Mouse (Mus musculus): ENCODE measurements around the gene Atp6v0e2. TPM values are rescaled to one million over a fixed set of nuclear protein-coding genes. Genes with fewer than 3 reads are reported as not detected.

Atp6v0e2 gene
- total RNA-seq, 2 experiments from 2014 or later, result not detected

DNA sequence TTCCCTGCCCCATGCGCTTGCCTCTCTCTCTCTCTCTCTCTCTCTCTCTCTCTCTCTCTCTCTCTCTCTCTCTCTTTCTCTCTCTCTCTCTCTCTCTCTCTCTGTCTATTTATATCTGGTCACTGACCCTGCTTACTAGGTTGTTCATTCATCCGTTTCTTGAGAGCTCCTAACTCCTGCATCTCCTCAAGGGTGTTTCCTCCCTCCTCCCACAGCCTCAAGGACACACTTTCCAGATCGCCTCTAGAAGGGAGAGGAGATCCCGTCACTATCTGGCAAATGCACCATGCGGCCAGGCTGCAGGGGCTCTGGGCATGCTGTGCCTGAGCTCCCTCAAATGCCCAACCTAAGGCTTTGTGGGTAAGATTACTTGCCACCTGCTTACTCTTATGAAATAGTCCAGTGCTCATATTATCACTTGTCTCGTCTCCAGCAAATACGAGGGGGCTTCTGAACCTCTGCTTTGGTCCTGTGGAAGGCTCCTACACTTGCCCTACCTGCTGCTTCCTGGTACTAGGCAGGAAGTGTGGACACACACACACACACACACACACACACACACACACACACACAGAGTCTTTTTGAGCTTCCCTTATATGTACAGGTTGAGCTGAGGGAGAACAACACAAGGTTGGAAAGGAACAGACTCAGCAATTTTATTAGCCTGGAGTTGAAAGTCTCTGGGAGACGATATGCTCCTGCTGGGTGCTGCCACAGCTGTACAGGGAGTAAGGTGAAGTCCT is 31.8 kb downstream of the Atp6v0e2 start:
- no peak for ATAC-seq (replicated peaks; ENCODE audit: poor library complexity, severe bottlenecking)

DNA sequence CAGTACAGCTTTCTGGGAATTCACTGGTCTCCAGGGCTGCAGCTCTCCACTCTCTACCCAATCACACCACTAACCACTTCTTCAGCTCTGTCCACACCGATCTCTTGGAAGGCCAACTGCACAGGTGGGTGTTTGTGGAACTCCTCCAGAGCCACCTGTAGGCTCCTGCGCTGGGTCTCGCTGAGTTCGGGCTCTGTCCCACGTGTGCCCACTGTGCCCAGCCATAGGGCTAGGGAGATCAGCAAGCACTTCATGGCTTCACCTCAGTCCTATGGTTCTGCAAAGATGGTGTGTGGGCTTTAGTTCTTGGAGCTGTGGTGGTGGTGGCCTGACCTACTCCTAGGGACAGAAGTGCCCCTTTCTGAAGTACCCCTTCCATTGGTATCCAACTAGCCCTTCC is 34.6 kb downstream of the Atp6v0e2 start:
- no peak for ATAC-seq (replicated peaks; ENCODE audit: poor library complexity, severe bottlenecking)

DNA sequence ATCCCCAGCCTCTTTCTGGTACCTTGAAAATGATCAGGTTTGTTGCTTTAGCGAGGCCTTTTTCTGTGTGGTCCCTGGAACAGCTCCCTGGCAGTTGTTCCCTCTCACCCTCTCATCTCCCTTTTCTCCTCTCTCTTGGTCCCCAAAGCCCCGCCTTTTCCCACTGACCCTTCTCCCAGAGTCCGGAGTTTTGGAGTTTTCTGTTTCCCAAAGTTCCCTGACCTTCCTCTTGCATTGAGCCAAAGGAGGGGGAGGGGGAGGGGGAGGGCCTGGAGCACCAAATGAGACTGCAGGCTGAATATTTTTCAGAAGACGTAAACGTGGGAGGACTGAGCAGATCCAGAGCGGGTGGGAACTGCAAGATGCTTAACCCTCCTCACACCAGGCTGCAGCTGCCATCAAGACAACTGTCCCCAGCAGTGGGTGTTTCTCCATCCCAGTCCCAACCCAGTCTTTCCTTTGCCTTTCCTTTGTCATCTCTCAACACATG is 35.2 kb downstream of the Atp6v0e2 start, which contains the start of gene Rarres2:
TSS of gene Rarres2 (minus strand) at position 218 of the 490 bp plus-strand sequence.
- ATAC-seq (replicated peaks; ENCODE audit: poor library complexity, severe bottlenecking), result no peak

DNA sequence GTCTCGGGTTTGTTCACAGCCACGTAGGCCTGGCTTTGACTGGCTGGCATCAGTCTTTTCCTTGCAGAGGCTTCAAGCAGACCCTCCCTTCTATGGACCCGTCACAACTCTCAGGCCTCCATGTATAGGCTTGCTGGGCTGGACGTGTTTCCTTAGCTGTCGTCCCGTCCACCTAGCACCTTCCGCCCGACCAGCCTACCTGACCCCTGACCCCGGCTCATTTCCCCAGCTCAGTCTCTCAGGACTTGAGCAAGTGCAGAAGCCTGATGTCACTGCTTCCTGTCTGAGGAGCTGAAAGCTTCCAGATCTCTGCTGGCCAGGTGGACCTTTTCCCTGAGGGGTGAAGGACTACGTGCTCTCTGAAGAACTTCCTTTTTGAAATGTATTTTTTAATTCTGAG is 35.9 kb downstream of the Atp6v0e2 start:
- ATAC-seq (replicated peaks; ENCODE audit: poor library complexity, severe bottlenecking), result 0 out of 2 replicates have a peak, but pooled peaks have one; percentile 14

DNA sequence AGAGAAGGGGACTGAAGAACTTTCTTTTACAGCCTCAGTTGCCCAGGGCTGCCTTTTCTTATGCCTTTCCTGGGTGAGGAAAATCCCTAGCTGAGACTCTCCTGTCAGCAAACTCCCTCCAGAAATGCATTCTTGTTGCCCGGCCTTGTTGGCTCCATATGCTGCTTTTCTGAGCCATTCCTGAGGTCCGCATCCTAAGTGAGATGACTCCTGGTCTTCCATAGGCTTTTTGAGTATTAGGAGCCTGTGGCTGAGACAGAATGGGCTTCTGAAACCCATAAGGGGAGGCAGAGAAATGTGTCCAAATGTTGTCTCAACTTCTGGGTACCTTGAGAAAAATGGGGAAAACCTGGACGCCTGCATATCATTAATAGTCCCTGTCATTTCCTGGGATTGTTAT is 36.6 kb downstream of the Atp6v0e2 start:
- no peak for ATAC-seq (replicated peaks; ENCODE audit: poor library complexity, severe bottlenecking)

DNA sequence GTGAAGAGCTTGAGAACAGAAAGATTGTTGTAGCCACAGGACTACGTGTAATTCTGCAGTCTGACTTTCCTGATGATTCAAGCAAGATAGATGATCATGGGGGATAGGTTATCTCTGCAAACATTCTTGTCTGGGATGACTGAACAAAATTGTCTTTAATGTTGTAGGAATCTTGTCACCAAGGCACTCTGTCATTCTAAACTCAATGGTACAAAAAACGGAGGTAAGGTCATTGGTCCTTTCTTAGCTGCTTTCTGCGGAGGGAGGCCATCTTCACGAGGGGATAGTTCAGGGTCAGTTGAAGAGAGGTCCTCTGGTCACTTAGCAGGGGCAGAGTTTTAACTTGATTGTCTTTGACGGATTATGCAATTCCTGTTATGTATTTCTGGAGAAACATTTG is 41.3 kb downstream of the Atp6v0e2 start:
- ATAC-seq (replicated peaks; ENCODE audit: poor library complexity, severe bottlenecking), result no peak

DNA sequence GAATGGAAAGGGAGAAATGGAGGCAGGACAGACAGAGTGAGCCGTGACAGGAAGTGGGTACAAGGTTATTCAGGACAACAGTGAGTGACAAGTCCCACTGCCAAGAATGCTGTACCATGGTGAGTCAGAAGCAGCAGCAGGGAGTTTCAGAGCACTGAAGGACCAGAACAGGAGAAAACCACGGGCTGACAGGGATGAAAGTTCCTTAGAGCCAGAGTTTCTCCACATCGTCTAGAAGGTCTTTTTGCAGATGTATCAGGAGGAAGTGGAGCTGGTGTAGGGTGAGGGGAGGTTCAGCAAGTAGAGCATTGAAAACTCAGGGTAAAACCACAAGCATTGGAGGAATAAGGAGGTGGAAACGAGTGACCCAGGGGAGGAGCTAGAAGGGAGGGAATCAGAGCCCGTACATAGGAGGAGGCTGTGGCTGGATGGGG is 41.8 kb downstream of the Atp6v0e2 start:
- ATAC-seq (replicated peaks; ENCODE audit: poor library complexity, severe bottlenecking), result peak; percentile 85

DNA sequence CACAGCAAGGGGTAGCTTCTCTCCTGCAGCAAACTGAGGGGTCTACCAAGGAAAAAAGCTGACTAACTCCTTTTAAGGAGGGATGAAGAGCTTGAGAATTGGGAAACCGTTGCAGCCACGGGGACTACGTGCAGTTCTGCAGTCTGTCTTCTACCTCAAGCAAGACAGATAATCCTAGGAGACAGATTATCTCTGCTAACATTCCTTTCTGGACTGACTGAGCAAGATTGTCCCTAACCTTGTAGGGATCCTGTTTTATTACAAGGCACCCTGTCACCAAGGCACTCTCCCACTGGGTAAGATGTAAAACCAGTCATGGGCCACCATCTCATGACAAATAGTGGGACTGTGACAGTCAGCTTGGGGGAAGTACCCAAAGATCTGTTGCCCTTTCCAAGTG is 43.8 kb downstream of the Atp6v0e2 start:
- ATAC-seq (replicated peaks; ENCODE audit: poor library complexity, severe bottlenecking), result no peak

DNA sequence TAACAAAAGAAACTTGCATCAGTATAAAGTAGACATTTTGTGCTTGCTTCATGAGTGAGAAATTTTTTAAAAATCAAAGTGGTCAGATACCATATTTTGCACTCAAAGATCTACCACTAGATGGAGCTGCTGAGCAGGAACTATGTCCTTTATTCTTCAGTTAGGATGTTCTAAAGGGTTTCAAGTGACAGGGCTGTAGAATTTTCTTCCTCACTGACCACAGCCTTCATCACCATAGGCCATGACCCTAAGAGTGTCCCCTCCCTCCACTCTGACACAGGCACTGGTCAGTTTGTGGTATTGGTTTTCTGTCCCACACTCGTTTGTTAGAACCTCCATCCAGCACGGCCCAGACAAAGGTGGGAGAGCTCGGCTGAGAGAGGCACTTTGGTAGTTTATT is 44.6 kb downstream of the Atp6v0e2 start:
- ATAC-seq (replicated peaks; ENCODE audit: poor library complexity, severe bottlenecking), result peak; percentile 48; the same call in 1 of the 2 replicates

DNA sequence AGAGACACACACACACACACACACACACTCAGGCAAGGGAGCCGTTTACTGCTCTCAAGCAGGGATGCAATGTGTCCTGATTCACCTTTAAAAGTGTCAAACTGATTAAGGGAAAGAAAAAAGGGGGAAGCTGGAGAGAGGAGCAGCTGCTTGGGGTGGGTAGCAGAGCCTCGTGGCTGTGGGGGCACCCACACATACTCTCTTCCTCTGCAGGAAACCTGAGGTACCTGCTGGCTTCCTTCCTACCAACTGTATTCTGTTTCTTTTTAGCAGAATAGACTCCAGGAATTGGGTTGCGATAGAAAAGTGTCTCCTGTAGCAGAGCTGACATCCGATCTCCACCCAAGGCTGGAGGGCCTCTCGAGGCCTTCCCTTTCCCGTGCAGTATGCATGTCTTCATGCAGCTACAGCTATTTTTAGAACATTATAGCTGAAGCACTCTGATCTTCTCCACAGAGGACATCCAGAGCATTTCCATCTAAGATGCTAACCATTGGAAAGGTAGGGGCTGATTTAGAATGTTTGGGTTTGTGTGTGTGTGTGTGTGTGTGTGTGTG is 51.9 kb downstream of the Atp6v0e2 start, which contains the start of gene Gm45021:
TSS of gene Gm45021 (plus strand) at position 417 of the 557 bp plus-strand sequence.
- ATAC-seq (replicated peaks; ENCODE audit: poor library complexity, severe bottlenecking), result 0 out of 2 replicates have a peak, but pooled peaks have one; percentile 5

Other genes with a start within 250 kb of the Atp6v0e2 start
- gene Krba1, start 142.0 kb upstream of the Atp6v0e2 start, total RNA-seq (2014; fragmentation: Nextera tagmentation), result 2.7 and 6.7 TPM in 2 replicates
- gene Krba1, start 142.0 kb upstream of the Atp6v0e2 start, total RNA-seq (2017), result 0.98 and 1.8 TPM in 2 replicates
- 3.0 and 6.3 TPM in 2 replicates for gene Zfp467, start 91.8 kb upstream of the Atp6v0e2 start, total RNA-seq (2014; fragmentation: Nextera tagmentation)
- 0.57 and 3.1 TPM in 2 replicates for gene Zfp467, start 91.8 kb upstream of the Atp6v0e2 start, total RNA-seq (2017)
- not detected in 2 replicates for gene Sspo, start 89.4 kb upstream of the Atp6v0e2 start, total RNA-seq (2014; fragmentation: Nextera tagmentation)
- not detected in 2 replicates for gene Sspo, start 89.4 kb upstream of the Atp6v0e2 start, total RNA-seq (2017)
- 11.3 and 12.5 TPM in 2 replicates for gene Lrrc61, start 17.2 kb downstream of the Atp6v0e2 start, total RNA-seq (2014; fragmentation: Nextera tagmentation)
- gene Lrrc61, start 17.2 kb downstream of the Atp6v0e2 start, total RNA-seq (2017), result 5.4 and 7.3 TPM in 2 replicates
- not detected in 2 replicates for gene Rarres2, start 35.2 kb downstream of the Atp6v0e2 start, total RNA-seq (2014; fragmentation: Nextera tagmentation)
- gene Rarres2, start 35.2 kb downstream of the Atp6v0e2 start, total RNA-seq (2017), result not detected in 2 replicates
- gene Gm45021, start 52.0 kb downstream of the Atp6v0e2 start, total RNA-seq (2014; fragmentation: Nextera tagmentation), result not detected in 2 replicates
- not detected in 2 replicates for gene Gm45021, start 52.0 kb downstream of the Atp6v0e2 start, total RNA-seq (2017)
- gene Repin1, start 56.3 kb downstream of the Atp6v0e2 start, total RNA-seq (2014; fragmentation: Nextera tagmentation), result 15.2 and 18.8 TPM in 2 replicates
- gene Repin1, start 56.3 kb downstream of the Atp6v0e2 start, total RNA-seq (2017), result 10.6 and 12.0 TPM in 2 replicates
- gene Gm44965, start 56.3 kb downstream of the Atp6v0e2 start, total RNA-seq (2014; fragmentation: Nextera tagmentation), result not detected in 2 replicates
- gene Gm44965, start 56.3 kb downstream of the Atp6v0e2 start, total RNA-seq (2017), result not detected in 2 replicates
- 2.2 TPM in 1 of 2 replicates, not detected in the other for gene Zfp775, start 64.4 kb downstream of the Atp6v0e2 start, total RNA-seq (2014; fragmentation: Nextera tagmentation)
- gene Zfp775, start 64.4 kb downstream of the Atp6v0e2 start, total RNA-seq (2017), result 0.99 and 1.7 TPM in 2 replicates
- 1.3 TPM in 1 of 2 replicates, not detected in the other for gene AI854703, start 89.1 kb downstream of the Atp6v0e2 start, total RNA-seq (2014; fragmentation: Nextera tagmentation)
- gene AI854703, start 89.1 kb downstream of the Atp6v0e2 start, total RNA-seq (2017), result 0.05 and 0.13 TPM in 2 replicates
- not detected in 2 replicates for gene Gimap8, start 109.6 kb downstream of the Atp6v0e2 start, total RNA-seq (2014; fragmentation: Nextera tagmentation)
- gene Gimap8, start 109.6 kb downstream of the Atp6v0e2 start, total RNA-seq (2017), result 0.34 and 0.72 TPM in 2 replicates
- gene Gimap9, start 138.5 kb downstream of the Atp6v0e2 start, total RNA-seq (2014; fragmentation: Nextera tagmentation), result 8.3 and 10.3 TPM in 2 replicates
- 9.4 and 16.1 TPM in 2 replicates for gene Gimap9, start 138.5 kb downstream of the Atp6v0e2 start, total RNA-seq (2017)
- gene Gimap4, start 146.9 kb downstream of the Atp6v0e2 start, total RNA-seq (2014; fragmentation: Nextera tagmentation), result not detected in 2 replicates
- 0.60 and 1.3 TPM in 2 replicates for gene Gimap4, start 146.9 kb downstream of the Atp6v0e2 start, total RNA-seq (2017)
- 0.58 and 1.4 TPM in 2 replicates for gene Gimap6, start 170.6 kb downstream of the Atp6v0e2 start, total RNA-seq (2014; fragmentation: Nextera tagmentation)
- gene Gimap6, start 170.6 kb downstream of the Atp6v0e2 start, total RNA-seq (2017), result 4.1 and 6.3 TPM in 2 replicates
- gene Gm28053, start 181.0 kb downstream of the Atp6v0e2 start, total RNA-seq (2014; fragmentation: Nextera tagmentation), result 11.1 TPM in 1 of 2 replicates, not detected in the other
- gene Gm28053, start 181.0 kb downstream of the Atp6v0e2 start, total RNA-seq (2017), result 3.1 TPM in 1 of 2 replicates, not detected in the other
- gene Gimap7, start 181.0 kb downstream of the Atp6v0e2 start, total RNA-seq (2014; fragmentation: Nextera tagmentation), result not detected in 2 replicates
- gene Gimap7, start 181.0 kb downstream of the Atp6v0e2 start, total RNA-seq (2017), result not detected in 2 replicates
- gene Gimap1, start 201.4 kb downstream of the Atp6v0e2 start, total RNA-seq (2014; fragmentation: Nextera tagmentation), result 0.43 and 3.1 TPM in 2 replicates
- gene Gimap1, start 201.4 kb downstream of the Atp6v0e2 start, total RNA-seq (2017), result 0.93 and 2.0 TPM in 2 replicates
- 0.75 TPM in 1 of 2 replicates, not detected in the other for gene Gimap5, start 208.6 kb downstream of the Atp6v0e2 start, total RNA-seq (2014; fragmentation: Nextera tagmentation)
- 0.09 TPM in 1 of 2 replicates, not detected in the other for gene Gimap5, start 208.6 kb downstream of the Atp6v0e2 start, total RNA-seq (2017)
- gene Gimap3, start 233.2 kb downstream of the Atp6v0e2 start, total RNA-seq (2014; fragmentation: Nextera tagmentation), result not detected in 2 replicates
- gene Gimap3, start 233.2 kb downstream of the Atp6v0e2 start, total RNA-seq (2017), result 0.34 TPM in 1 of 2 replicates, not detected in the other

Data from granulocyte monocyte progenitor cell, adult 5-6 weeks (primary cell).